Mouse (Mus musculus) brain, embryonic 14.5 days (tissue): Measurements from ENCODE around the gene Neo1.

ENCODE experiments used
- CTCF ChIP-seq: fragments of 200-500 bp; IDR thresholded peaks from 2 replicates; pipeline ENCODE4 v1.5.1; 2012; ENCODE audit warnings: inconsistent platforms, mild to moderate bottlenecking, moderate library complexity, borderline replicate concordance; ENCODE audit not compliant: insufficient read depth, insufficient read length; ENCODE audit errors: extremely low read depth
- POLR2A ChIP-seq: fragments of 200-500 bp; IDR thresholded peaks from 2 replicates; pipeline ENCODE4 v1.6.1; 2012; ENCODE audit warnings: mild to moderate bottlenecking, inconsistent platforms, borderline replicate concordance; ENCODE audit not compliant: poor library complexity, insufficient read depth, insufficient read length, severe bottlenecking; ENCODE audit errors: extremely low read depth

DNA sequence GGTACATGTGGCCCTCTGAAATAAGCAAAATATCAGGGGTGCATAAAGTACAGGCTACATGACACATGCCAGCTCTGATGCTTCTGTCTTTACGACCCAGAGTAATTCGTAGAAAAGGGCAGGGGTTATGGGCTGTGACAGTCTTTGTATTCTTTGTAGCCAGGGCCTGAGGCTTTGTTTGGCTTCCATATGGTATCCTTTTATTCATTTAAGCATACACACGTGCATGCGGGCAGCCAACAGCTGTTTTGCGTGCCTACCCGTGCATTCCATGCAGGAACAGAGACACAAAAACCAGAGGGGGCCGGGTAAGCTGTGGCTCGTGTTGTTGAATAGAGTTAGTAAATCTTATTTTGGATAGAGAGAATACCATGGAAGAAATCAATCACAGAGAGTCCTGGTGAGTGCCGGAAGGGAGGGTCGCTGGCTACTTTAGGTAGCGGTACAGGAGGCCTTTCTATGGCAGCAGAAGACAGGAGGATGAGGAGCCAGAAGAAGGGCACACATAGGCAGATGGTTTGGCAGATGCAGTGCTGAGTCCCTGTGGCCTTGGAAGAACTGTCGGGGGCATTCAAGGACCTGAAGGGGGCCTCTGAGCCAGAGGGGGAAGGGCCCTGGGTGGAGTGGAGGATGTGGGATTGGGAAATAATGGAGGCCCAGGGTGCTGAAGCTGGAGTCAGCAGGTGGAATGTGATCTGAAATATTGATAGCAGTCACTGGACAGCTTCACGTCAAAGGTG, 186.5 kb downstream of the Neo1 start:
- TF ChIP-seq CTCF (no peak), POLR2A (no peak)
